Mouse (Mus musculus) brown adipose tissue, adult 24 weeks (tissue): Measurements from ENCODE around the gene Cdkl2. TPM values are rescaled to one million over a fixed set of nuclear protein-coding genes. Genes with fewer than 3 reads are reported as not detected.

Source experiments
- H3K27ac ChIP-seq: fragments of 200-500 bp; replicated peaks from 2 replicates; pipeline ENCODE4 v1.5.1; 2012; ENCODE audit warnings: low read depth, mild to moderate bottlenecking, low read length
- H3K4me1 ChIP-seq: fragments of 200-500 bp; 2 replicates; pipeline ENCODE4 v1.6.1; 2012; ENCODE audit warnings: low read length, mixed read lengths; ENCODE audit not compliant: control insufficient read depth, insufficient read depth, insufficient read length
- H3K4me3 ChIP-seq: fragments of 200-500 bp; 2 replicates; pipeline ENCODE4 v1.5.1; 2012; ENCODE audit warnings: low read depth, mild to moderate bottlenecking, low read length, moderate library complexity; ENCODE audit not compliant: insufficient read depth
- polyA plus RNA-seq: library from polyadenylated mRNA; stranded (reverse); fragments of >200 nt; gene quantifications from 2 replicates; pipeline ENCODE4 v1.2.4, GENCODE M21; 2012; ENCODE audit not compliant: missing spikeins, insufficient read depth, insufficient read length

Cdkl2 gene
- polyA plus RNA-seq = 6.4 and 7.1 TPM in 2 replicates

DNA sequence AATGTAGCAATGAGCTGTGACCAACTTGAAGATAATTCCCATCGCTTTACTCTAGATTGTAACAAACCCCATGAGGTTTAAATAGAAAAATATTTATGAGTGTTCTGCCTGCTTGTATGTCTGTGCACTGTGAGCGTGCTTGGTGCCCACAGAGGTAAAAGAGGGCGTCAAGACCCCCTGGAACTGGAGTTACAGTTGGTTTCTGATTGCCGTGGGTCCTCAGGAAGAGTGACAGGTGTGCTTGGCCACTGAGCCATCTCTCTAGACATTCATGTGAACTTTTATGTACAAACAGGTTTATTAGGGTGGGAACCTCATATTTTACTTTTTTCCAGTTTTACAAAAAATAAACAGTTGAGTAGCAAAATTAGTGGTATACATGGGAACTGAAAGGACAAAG is at the start of gene Cdkl2:
TSS of gene Cdkl2 (minus strand) at position 101 of the 400 bp plus-strand sequence.
- no peaks in the 10 kb centered on the region for H3K4me1 ChIP-seq
- H3K4me3 ChIP-seq = peak within 1 kb of the TSS; percentile 98
- H3K27ac ChIP-seq = peak within 1 kb of the TSS; percentile 51

DNA sequence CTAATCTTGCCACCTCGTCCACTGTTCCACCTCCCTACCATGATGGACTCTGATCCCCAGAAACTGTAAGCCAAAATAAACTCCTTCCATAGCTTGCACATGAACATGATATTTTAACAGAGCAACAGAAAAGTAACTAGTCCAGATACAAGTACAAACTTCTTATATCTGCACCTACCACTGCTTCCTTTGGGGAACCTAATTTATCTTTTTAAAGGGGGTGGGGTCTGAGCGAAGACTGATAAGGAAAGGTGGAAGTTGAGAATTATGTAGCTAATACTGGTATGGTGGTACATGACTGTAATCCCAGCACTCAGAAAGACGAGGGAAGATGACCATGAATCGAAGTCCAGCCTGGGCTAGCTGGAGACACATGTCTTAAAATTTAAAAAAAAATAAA is 43.8 kb upstream of the Cdkl2 start:
- no peak overlapping the region for H3K27ac ChIP-seq
- H3K4me1 ChIP-seq = peaks cover 4% of the 10 kb centered on the region; the same call in 1 of the 2 replicates
- no peak overlapping the region for H3K4me3 ChIP-seq

DNA sequence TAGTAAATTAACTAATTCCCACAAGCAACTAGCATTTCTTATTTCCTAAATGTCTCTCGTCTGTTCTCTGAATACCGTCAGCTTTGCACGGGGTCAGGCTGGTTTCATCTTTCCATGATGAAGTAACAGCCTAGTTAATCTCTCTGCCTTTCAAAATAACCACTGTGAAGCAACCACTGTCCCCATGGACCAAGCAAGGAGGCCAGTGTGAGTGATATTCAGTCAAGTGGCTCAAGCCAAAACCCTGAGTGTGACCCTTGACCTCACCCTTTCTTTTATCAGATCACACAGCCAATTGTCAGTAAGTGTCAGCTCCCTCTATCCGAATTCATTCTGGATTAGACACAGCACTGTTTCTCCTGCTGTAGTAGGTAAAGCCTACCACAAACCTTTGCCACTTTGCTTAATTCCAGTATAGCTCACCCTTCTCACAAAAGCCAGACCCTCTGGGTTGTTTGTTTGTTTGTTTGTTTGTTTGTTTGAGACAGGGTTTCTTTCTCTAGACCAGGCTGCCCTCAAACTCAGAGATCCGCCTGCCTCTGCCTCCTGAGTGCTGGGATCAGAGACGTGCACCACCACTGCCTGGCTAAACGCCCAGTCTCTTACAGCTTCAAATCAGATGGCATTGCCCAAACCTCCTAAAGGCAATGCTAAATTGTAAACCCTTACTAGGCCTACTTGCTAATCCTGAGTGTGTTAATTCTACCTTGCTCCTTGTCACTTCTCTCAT is 42.3 kb upstream of the Cdkl2 start:
- H3K4me1 ChIP-seq = peaks cover 12% of the 10 kb centered on the region
- H3K27ac ChIP-seq = peak overlapping the region; percentile 72
- H3K4me3 ChIP-seq = no peak overlapping the region

DNA sequence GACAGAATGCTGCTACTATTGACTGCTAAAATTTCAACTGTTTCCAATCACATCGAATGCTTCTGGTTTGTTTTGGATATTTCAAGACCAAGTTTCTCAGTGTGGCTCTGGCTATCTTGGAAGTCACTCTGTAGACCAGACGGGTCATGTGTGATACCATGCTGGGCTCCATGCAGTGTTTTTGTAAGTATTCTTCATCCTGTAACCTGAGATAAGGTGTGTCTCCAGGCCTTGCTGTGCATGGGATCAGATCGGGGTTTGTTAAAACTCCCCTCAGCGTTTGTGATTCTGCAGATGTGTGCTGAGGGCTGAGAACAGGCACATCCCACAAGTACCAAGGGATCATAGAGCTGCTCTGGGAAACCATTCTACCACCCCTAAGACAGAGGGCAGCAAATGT is 41.6 kb upstream of the Cdkl2 start:
- no peak overlapping the region for H3K4me3 ChIP-seq
- peaks cover 12% of the 10 kb centered on the region for H3K4me1 ChIP-seq
- peak overlapping the region; percentile 90 for H3K27ac ChIP-seq

DNA sequence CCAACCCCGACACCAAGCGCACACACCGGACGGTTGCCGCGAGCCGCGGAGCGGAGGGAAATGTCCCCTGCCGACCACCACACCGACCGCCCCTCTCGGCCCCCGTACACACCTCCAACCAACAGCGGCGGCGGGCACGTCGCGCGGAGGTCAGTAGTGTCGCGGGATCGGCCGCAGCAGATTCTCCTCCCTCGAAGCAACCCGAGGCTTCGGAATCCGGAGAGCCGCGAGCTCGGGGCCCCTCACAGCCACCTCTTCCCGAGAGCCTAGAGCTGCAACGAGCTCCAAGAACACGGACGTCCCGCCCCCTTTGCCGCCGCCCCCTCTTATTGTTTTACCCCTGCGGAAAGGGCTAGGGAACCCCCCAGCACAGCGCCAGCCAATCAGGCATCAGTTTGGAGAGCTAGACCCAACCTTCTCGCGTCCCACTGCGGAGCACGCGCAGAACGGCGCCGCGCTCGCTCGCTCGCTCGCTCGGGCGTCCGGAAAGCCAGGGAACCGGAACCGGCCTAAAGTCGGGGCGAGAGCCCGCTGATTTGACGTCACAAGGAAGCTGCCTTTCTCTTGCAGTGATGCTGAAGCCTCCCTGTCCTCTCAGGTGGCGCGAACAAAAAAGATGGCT is 39.8 kb upstream of the Cdkl2 start, which contains the start of gene G3bp2:
TSS of gene G3bp2 (minus strand) at position 303 of the 622 bp plus-strand sequence.
- H3K4me3 ChIP-seq = peak within 1 kb of the TSS; percentile 89
- H3K4me1 ChIP-seq = peaks cover 12% of the 10 kb centered on the region
- peak within 1 kb of the TSS; percentile 81 for H3K27ac ChIP-seq

DNA sequence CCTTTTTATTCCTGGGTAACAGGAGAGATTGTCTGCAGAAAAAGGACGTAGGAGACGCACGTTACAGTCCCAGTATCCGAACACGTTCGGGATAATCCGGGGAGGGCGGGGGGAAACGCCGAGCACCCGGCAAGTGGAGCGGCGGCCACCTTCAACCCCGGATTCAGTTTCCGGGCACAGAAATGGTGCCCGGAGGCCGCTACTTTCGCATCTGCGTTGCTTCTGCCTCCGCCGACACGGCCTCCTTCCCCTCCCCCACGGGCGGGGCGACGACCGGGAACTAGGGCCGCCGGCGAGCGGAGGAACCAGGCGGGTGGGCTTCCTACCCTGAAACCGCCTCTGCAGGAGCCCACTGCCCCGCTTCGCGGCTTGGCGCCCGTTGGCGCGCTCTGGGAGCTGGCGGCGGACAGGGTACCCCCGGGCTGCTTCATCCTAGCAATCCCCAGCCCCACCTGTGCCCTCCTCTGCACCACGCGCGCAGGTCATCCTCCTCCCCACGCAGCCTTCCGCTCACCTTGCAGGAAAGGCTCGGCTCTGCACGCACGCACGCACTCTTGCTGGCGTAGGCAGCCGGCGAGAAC is 39.2 kb upstream of the Cdkl2 start:
- Histone ChIP-seq H3K4me1 (peaks cover 13% of the 10 kb centered on the region), H3K27ac (peak overlapping the region; percentile 81), H3K4me3 (peak overlapping the region; percentile 89)

DNA sequence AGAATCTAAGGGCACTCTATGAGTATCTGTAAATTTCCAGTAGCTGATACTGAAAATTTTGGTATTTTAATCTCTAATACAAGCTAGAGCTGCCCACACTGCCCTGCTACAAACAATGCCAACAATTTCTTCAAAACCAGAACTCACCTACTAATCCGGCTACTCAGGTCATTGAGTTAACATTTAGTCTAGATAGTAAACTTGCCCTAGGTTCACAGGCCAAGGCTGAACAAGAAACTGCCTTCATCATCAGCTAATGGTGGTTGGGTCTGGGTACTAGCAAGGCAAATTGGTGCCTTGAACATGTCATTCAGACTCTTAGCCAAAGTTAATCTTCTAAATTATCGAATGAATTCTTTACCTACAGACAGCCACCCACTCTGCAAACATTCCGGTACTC is 37.6 kb upstream of the Cdkl2 start:
- Histone ChIP-seq H3K27ac (no peak overlapping the region), H3K4me3 (peak overlapping the region; percentile 89; the same call in 1 of the 2 replicates), H3K4me1 (peaks cover 19% of the 10 kb centered on the region)

DNA sequence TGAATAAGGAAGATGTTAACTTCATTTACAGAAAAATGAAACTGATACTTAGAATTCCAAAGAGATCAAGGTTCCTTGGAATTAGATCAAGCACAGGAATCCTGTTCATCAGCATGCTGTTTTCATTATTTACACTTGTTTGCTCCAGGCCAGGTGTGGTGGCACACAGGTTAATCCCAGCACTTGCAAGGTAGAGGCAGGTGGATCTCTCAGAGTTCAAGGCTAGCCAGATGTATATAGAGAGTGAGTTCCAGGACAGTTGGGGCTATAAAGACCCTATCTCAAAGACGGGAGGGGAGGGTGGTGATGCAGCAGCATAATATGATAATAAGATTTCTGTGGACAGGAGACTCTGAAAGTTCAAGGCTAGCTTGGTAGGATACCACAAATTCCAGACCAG is 36.7 kb upstream of the Cdkl2 start:
- no peak overlapping the region for H3K4me3 ChIP-seq
- H3K27ac ChIP-seq = no peak overlapping the region
- H3K4me1 ChIP-seq = peaks cover 18% of the 10 kb centered on the region

DNA sequence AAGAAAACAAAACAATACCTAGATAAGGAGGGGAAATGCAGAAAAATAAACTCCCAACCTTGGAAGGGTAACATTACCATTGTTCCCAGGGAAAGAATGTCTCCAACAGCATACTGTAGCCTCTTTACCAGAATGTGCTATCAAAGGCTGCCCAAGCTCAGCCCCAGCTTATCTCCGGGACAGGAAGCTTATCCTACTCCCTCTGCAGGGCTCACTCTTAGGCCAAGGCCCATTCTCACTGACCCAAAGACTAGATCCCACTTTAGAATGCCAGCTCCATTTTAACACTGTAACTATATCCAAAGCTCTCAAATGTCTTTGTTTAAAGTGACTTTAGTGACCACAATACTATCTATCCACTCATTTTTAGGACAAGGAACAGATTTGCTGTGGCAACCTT is 35.6 kb upstream of the Cdkl2 start:
- peaks cover 15% of the 10 kb centered on the region for H3K4me1 ChIP-seq
- no peak overlapping the region for H3K4me3 ChIP-seq
- H3K27ac ChIP-seq = no peak overlapping the region

DNA sequence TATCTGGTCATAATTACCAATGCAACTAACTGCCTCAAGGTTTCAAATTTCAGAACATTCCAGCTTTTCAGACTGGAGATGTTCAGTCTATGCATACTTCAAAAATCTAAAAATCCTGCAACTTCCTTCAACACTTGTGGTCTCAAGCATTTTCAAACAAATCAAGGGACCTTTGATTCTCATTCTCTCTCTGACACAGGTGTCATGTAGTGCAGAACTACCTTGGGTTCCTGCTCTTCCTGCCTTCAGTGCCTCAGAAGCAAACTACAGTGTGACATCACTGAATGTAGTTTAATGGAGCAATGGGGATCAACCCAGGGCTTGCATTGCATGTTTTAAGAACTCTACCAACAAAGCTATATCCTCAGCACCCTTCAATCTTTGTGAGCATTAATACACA is 35.1 kb upstream of the Cdkl2 start:
- Histone ChIP-seq H3K4me1 (peaks cover 15% of the 10 kb centered on the region), H3K4me3 (no peak overlapping the region), H3K27ac (no peak overlapping the region)

DNA sequence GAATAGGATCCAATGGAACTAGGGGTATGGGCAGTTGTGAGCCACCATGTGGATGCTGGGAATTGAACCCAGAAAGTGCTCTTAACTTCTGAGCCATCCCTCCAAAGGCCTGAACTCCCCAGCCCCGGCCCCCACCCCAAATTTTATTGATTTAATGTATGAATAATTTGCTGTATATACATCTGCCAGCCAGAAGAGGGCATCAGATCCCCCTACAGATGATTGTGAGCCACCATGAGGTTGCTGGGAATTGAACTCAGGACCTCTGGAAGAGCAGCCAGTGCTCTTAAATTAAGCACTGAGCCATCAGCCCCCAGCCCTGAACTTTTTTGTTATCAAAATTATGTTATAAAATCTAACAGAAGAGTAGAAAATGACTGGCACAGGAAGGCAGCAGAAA is 32.6 kb upstream of the Cdkl2 start:
- Histone ChIP-seq H3K4me1 (peaks cover 7% of the 10 kb centered on the region), H3K27ac (no peak overlapping the region), H3K4me3 (no peak overlapping the region)

DNA sequence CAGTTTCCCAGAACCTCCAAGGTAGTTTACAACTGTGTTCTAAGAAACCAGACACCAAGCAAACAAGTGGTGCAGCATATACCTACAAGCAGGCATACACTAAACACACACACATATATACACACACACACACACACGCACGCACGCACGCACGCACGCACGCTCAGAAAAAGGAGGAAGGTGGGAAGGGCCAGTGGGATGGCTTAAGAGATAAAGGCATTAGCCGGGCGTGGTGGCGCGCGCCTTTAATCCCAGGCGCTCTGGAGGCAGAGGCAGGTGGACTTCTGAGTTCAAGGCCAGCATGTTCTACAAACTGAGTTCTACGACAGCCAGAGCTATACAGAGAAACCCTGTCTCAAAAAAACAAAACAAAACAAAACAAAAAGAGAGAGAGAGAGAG is 30.4 kb upstream of the Cdkl2 start:
- Histone ChIP-seq H3K4me3 (no peak overlapping the region), H3K27ac (no peak overlapping the region), H3K4me1 (peaks cover 6% of the 10 kb centered on the region)

DNA sequence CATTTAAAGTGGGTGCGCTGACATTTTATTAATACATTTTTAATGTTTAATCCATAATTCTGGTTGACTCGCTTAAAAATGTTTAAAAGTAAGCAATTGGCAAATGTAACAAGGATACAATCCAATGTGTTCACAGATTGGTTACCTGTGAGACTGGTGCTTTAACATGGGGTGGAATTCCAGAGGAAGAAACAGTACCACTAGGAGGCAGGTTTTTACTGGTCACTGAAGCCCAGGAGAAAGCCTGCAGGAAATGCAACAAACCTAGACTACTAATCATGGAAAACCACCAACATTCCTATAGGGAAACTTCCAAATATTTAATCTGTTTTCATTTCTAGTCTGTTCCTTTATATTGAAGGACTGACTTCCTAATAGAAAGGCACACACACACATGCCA is 19.5 kb upstream of the Cdkl2 start:
- Histone ChIP-seq H3K27ac (no peak overlapping the region), H3K4me1 (no peaks in the 10 kb centered on the region), H3K4me3 (no peak overlapping the region)

DNA sequence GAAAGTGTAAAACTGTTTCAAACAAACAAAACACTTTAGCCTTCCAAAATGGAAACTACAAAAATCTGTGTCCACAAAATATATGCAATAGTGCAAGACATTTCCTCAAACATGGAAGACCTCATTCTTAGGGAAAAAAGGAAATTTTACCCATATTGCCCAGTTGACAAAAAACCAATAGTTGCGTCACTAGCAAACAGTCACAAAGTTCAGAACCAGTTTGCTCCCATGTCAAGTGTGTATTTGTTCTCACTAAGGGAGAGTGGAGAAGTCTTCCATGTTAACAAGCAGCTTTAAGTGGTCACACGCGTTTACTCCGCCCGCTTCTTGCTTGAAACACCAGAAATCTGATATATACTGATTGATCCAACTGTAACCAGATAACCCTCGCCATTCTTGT is 9.2 kb upstream of the Cdkl2 start:
- Histone ChIP-seq H3K4me1 (no peaks in the 10 kb centered on the region), H3K27ac (no peak overlapping the region), H3K4me3 (no peak overlapping the region)

DNA sequence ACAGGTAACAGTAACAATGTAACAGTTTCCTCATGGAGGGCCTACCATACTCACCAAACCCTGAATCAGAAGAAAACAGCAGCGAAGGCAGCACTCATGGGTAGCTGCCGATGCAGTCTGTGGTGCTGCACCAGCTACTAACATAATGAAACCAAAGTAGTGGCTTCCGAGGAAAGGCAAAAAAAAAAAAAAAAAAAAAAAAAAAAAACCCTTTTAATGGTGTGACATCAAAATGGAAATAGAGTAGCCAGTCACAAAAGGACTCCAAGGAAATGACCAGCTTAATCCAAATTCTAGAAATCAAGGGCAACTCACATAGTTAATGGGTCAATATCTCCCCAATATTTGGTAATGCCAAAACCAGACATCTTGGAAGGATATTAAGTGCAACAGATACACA is 6.7 kb upstream of the Cdkl2 start:
- Histone ChIP-seq H3K27ac (no peak overlapping the region), H3K4me1 (no peaks in the 10 kb centered on the region), H3K4me3 (no peak overlapping the region)
